Mouse (Mus musculus): ENCODE measurements at regions not wholly inside any gene's neighbourhood (a gene's known extent, or its start where the extent isn't known, plus 50 kb on each side); places are given as distances from the start of the nearest gene placed in this dataset.

DNA sequence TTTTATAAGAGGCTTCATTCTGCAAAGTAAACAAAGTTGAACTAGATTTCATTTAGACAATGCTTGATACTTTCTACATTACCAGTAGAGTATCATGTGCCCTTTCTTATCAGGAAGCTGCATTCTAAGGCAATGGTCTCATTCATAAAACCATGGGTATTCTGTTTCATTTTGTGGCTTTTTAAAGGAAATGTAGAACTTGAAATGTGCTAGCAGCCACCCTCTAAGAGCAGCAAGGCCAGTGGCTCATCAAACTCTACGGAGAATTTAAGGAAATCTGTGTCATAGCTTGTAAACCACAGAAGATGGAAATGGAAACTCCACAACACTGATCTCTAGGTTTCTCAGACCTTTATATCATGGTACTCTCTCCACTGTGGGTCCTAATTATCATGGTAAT is 907.7 kb downstream of the Diaph3 start:
- no peak overlapping the region for H3K4me2 ChIP-seq (ENCODE audit: low read depth)
- TF ChIP-seq CTCF (IDR thresholded peaks at IDR 0.05; ENCODE audit: low read depth), result no peak
- H3K4me1 ChIP-seq (ENCODE audit: insufficient read depth), result no peaks in the 10 kb centered on the region
- H3K27me3 ChIP-seq (ENCODE audit: insufficient read depth, low read length), result no peaks in the 10 kb centered on the region
- ATAC-seq (no peak), DNase-seq (no peak)
- 95% methylated on average over 1 of the region's 1 CpGs for WGBS
- no peaks in the 10 kb centered on the region for H3K9me3 ChIP-seq (ENCODE audit: low read length)
- no peak overlapping the region for H3K27ac ChIP-seq (ENCODE audit: low read depth, low read length)
- no peak overlapping the region for H3K9ac ChIP-seq
- no peak overlapping the region for H3K4me3 ChIP-seq (ENCODE audit: low read depth, low read length)
- no peaks in the 10 kb centered on the region; the same call in 1 of the 2 replicates for H3K36me3 ChIP-seq (ENCODE audit: insufficient read depth)

- Histone ChIP-seq H3K27me3 (ENCODE audit: insufficient read depth, low read length) (no peaks in the 10 kb centered on the region), H3K4me1 (ENCODE audit: insufficient read depth) (no peaks in the 10 kb centered on the region), H3K4me2 (ENCODE audit: low read depth) (no peak overlapping the region), H3K9me3 (ENCODE audit: low read length) (no peaks in the 10 kb centered on the region), H3K4me3 (ENCODE audit: low read depth, low read length) (no peak overlapping the region), H3K36me3 (ENCODE audit: insufficient read depth) (no peaks in the 10 kb centered on the region), H3K27ac (ENCODE audit: low read depth, low read length) (no peak overlapping the region), H3K9ac (no peak overlapping the region)
- TF ChIP-seq CTCF (IDR thresholded peaks at IDR 0.05; ENCODE audit: low read depth), result no peak
- WGBS, result 68% methylated on average over 1 of the region's 1 CpGs
- DNase-seq (no peak), ATAC-seq (no peak)
Measured at GRCm38 (mm10) chr14:86230609-86231008, 910.4 kb downstream of the Diaph3 start.

GRCm38 (mm10) chr14:86229755-86230154 is 911.3 kb downstream of the Diaph3 start:
- no peaks in the 10 kb centered on the region for H3K27me3 ChIP-seq (ENCODE audit: insufficient read depth, low read length)
- H3K27ac ChIP-seq (ENCODE audit: low read depth, low read length), result no peak overlapping the region
- no peak overlapping the region for H3K9ac ChIP-seq
- TF ChIP-seq CTCF (IDR thresholded peaks at IDR 0.05; ENCODE audit: low read depth), result no peak
- no peaks in the 10 kb centered on the region for H3K36me3 ChIP-seq (ENCODE audit: insufficient read depth)
- H3K9me3 ChIP-seq (ENCODE audit: low read length), result no peaks in the 10 kb centered on the region
- H3K4me2 ChIP-seq (ENCODE audit: low read depth), result no peak overlapping the region
- ATAC-seq, result no peak
- WGBS, result 95% methylated on average over 2 of the region's 2 CpGs
- no peak for DNase-seq
- H3K4me3 ChIP-seq (ENCODE audit: low read depth, low read length), result no peak overlapping the region
- no peaks in the 10 kb centered on the region for H3K4me1 ChIP-seq (ENCODE audit: insufficient read depth)

GRCm38 (mm10) chr14:86215711-86216110 is 925.3 kb downstream of the Diaph3 start:
- Histone ChIP-seq H3K9ac (no peak overlapping the region), H3K36me3 (ENCODE audit: insufficient read depth) (no peaks in the 10 kb centered on the region), H3K4me1 (ENCODE audit: insufficient read depth) (no peaks in the 10 kb centered on the region), H3K27ac (ENCODE audit: low read depth, low read length) (no peak overlapping the region), H3K4me2 (ENCODE audit: low read depth) (no peak overlapping the region), H3K9me3 (ENCODE audit: low read length) (no peaks in the 10 kb centered on the region), H3K4me3 (ENCODE audit: low read depth, low read length) (no peak overlapping the region), H3K27me3 (ENCODE audit: insufficient read depth, low read length) (no peaks in the 10 kb centered on the region)
- ATAC-seq (no peak), DNase-seq (no peak)
- no peak for TF ChIP-seq CTCF (IDR thresholded peaks at IDR 0.05; ENCODE audit: low read depth)
- 89% methylated on average over 9 of the region's 9 CpGs for WGBS

DNA sequence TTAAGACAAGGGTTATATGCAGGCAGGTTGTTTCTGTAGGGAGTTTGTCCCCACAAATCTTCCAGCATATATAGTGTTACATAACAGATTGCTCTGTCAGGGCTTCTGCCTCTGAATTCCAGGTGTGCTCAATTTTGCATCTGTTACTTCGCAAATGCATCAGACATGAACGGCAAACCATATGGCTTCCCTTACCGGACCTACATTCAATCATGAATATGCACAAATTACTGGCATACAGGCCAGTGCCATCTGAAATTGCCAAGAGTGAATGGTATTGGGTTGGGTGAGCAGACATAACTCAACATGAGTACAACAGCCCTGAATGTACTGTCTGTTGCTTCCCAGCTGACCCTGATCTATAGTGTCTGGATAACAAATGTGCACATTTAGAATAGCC is 929.4 kb downstream of the Diaph3 start:
- no peaks in the 10 kb centered on the region for H3K27me3 ChIP-seq (ENCODE audit: insufficient read depth, low read length)
- ATAC-seq, result no peak
- DNase-seq, result no peak
- H3K4me2 ChIP-seq (ENCODE audit: low read depth), result no peak overlapping the region
- H3K27ac ChIP-seq (ENCODE audit: low read depth, low read length), result no peak overlapping the region
- H3K36me3 ChIP-seq (ENCODE audit: insufficient read depth), result no peaks in the 10 kb centered on the region
- H3K4me3 ChIP-seq (ENCODE audit: low read depth, low read length), result no peak overlapping the region
- WGBS, result 70% methylated on average over 3 of the region's 3 CpGs
- H3K9me3 ChIP-seq (ENCODE audit: low read length), result no peaks in the 10 kb centered on the region
- TF ChIP-seq CTCF (IDR thresholded peaks at IDR 0.05; ENCODE audit: low read depth), result no peak
- no peak overlapping the region for H3K9ac ChIP-seq
- H3K4me1 ChIP-seq (ENCODE audit: insufficient read depth), result no peaks in the 10 kb centered on the region

GRCm38 (mm10) chr14:86204582-86204981 is 936.5 kb downstream of the Diaph3 start:
- WGBS, result 91% methylated on average over 6 of the region's 7 CpGs
- DNase-seq (no peak), ATAC-seq (no peak)
- no peak overlapping the region for H3K4me3 ChIP-seq (ENCODE audit: low read depth, low read length)
- H3K9me3 ChIP-seq (ENCODE audit: low read length), result no peaks in the 10 kb centered on the region
- H3K4me2 ChIP-seq (ENCODE audit: low read depth), result no peak overlapping the region
- H3K4me1 ChIP-seq (ENCODE audit: insufficient read depth), result no peaks in the 10 kb centered on the region
- no peaks in the 10 kb centered on the region for H3K27me3 ChIP-seq (ENCODE audit: insufficient read depth, low read length)
- no peak overlapping the region for H3K9ac ChIP-seq
- no peak overlapping the region for H3K27ac ChIP-seq (ENCODE audit: low read depth, low read length)
- TF ChIP-seq CTCF (IDR thresholded peaks at IDR 0.05; ENCODE audit: low read depth), result no peak
- no peaks in the 10 kb centered on the region for H3K36me3 ChIP-seq (ENCODE audit: insufficient read depth)

DNA sequence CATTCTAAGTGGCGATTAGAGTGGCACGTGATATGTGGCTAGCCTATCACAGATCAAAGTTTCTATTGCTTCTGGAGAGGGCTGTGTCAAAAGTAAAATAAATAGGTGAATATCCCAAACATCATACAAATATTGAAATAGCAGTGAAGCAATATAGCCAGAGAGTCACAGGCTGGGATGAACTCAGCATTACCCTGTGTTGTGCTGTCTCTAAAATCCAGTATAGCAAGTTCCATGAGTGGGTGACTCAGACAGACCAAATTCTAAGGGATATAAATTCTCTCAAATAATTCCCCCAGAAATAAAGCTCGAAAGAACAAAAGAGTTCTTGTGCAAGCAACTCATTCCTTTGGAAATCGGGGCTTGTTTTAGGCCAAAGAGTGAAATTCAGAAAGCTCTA is 943.2 kb downstream of the Diaph3 start:
- DNase-seq (no peak), ATAC-seq (no peak)
- Histone ChIP-seq H3K36me3 (ENCODE audit: insufficient read depth) (no peaks in the 10 kb centered on the region), H3K4me1 (ENCODE audit: insufficient read depth) (no peaks in the 10 kb centered on the region), H3K27ac (ENCODE audit: low read depth, low read length) (no peak overlapping the region), H3K4me3 (ENCODE audit: low read depth, low read length) (no peak overlapping the region), H3K4me2 (ENCODE audit: low read depth) (no peak overlapping the region), H3K27me3 (ENCODE audit: insufficient read depth, low read length) (no peaks in the 10 kb centered on the region), H3K9ac (no peak overlapping the region), H3K9me3 (ENCODE audit: low read length) (no peaks in the 10 kb centered on the region)
- 89% methylated on average over 4 of the region's 4 CpGs for WGBS
- no peak for TF ChIP-seq CTCF (IDR thresholded peaks at IDR 0.05; ENCODE audit: low read depth)
